In genomic region chr13:56682326-56682725, GRCm38 (mm10) we compare ENCODE assay signal across 8 mouse cellular contexts. TPM values are rescaled to one million over a fixed set of nuclear protein-coding genes. Genes with fewer than 3 reads are reported as not detected.
DNase-seq lines count a peak whose midpoint lies in the region; ATAC-seq lines count a peak whose summit lies in the region.

No protein-coding gene starts in this region.

- no peaks in the 10 kb centered on the region for H3K27me3 ChIP-seq in hindbrain, embryonic 16.5 days (replicated peaks; ENCODE audit: control insufficient read depth, insufficient read depth, low read length)
- peaks cover 4% of the 10 kb centered on the region; the same call in 1 of the 2 replicates for H3K27me3 ChIP-seq in hindbrain, embryonic 10.5 days (ENCODE audit: insufficient read depth, poor library complexity, severe bottlenecking)
- peaks cover 3% of the 10 kb centered on the region; the same call in 1 of the 2 replicates for H3K27me3 ChIP-seq in embryonic facial prominence, embryonic 15.5 days
- H3K27me3 ChIP-seq in hindbrain, embryonic 14.5 days (ENCODE audit: control insufficient read depth, insufficient read depth, low read length) = no peaks in the 10 kb centered on the region

- H3K9ac ChIP-seq in hindbrain, embryonic 16.5 days (ENCODE audit: low read depth, low read length) = no peak overlapping the region
- H3K9ac ChIP-seq in embryonic facial prominence, embryonic 15.5 days = no peak overlapping the region
- no peak overlapping the region for H3K9ac ChIP-seq in hindbrain, embryonic 14.5 days

- peak; percentile 25; the same call in 1 of the 2 replicates for ATAC-seq in hindbrain, embryonic 16.5 days
- peak; percentile 48; the same call in 1 of the 2 replicates for ATAC-seq in embryonic facial prominence, embryonic 15.5 days (ENCODE audit: insufficient number of reproducible peaks, low FRiP score, low TSS enrichment, low read depth)
- no peak; the same call in 1 of the 2 replicates for ATAC-seq in hindbrain, embryonic 14.5 days (ENCODE audit: low FRiP score)

- no peak overlapping the region; the same call in 1 of the 2 replicates for H3K27ac ChIP-seq in hindbrain, embryonic 16.5 days (ENCODE audit: low read depth, low read length)
- H3K27ac ChIP-seq in hindbrain, embryonic 10.5 days = no peak overlapping the region
- peak overlapping the region; percentile 68; the same call in 1 of the 2 replicates for H3K27ac ChIP-seq in embryonic facial prominence, embryonic 15.5 days (replicated peaks)
- no peak overlapping the region for H3K27ac ChIP-seq in hindbrain, embryonic 14.5 days

- no peak overlapping the region for H3K4me2 ChIP-seq in hindbrain, embryonic 16.5 days (ENCODE audit: low read length)
- H3K4me2 ChIP-seq in embryonic facial prominence, embryonic 15.5 days (replicated peaks) = peak overlapping the region; percentile 15; the same call in 1 of the 2 replicates
- H3K4me2 ChIP-seq in hindbrain, embryonic 14.5 days (replicated peaks) = no peak overlapping the region

- H3K4me1 ChIP-seq in hindbrain, embryonic 16.5 days (ENCODE audit: control insufficient read depth, insufficient read depth, low read depth, low read length) = peaks cover 10% of the 10 kb centered on the region
- H3K4me1 ChIP-seq in hindbrain, embryonic 10.5 days (replicated peaks) = peaks cover 35% of the 10 kb centered on the region
- peaks cover 19% of the 10 kb centered on the region for H3K4me1 ChIP-seq in embryonic facial prominence, embryonic 15.5 days
- H3K4me1 ChIP-seq in hindbrain, embryonic 14.5 days (replicated peaks; ENCODE audit: control insufficient read depth, insufficient read depth, low read length) = no peaks in the 10 kb centered on the region; the same call in 1 of the 2 replicates

- no peaks in the 10 kb centered on the region for H3K9me3 ChIP-seq in hindbrain, embryonic 16.5 days (ENCODE audit: control insufficient read depth, low read length)
- H3K9me3 ChIP-seq in hindbrain, embryonic 10.5 days = no peaks in the 10 kb centered on the region
- no peaks in the 10 kb centered on the region for H3K9me3 ChIP-seq in embryonic facial prominence, embryonic 15.5 days (replicated peaks)
- H3K9me3 ChIP-seq in hindbrain, embryonic 14.5 days (ENCODE audit: control insufficient read depth, low read length) = no peaks in the 10 kb centered on the region

- 74% methylated on average over 17 of the region's 17 CpGs for WGBS in hindbrain, embryonic 16.5 days
- 89% methylated on average over 17 of the region's 17 CpGs for WGBS in hindbrain, embryonic 10.5 days
- 62% methylated on average over 17 of the region's 17 CpGs for WGBS in embryonic facial prominence, embryonic 15.5 days
- 88% methylated on average over 17 of the region's 17 CpGs for WGBS in hindbrain, embryonic 14.5 days

- H3K4me3 ChIP-seq in hindbrain, embryonic 16.5 days (ENCODE audit: low read length) = no peak overlapping the region
- no peak overlapping the region for H3K4me3 ChIP-seq in hindbrain, embryonic 10.5 days
- no peak overlapping the region; the same call in 1 of the 2 replicates for H3K4me3 ChIP-seq in embryonic facial prominence, embryonic 15.5 days (replicated peaks)
- H3K4me3 ChIP-seq in hindbrain, embryonic 14.5 days (replicated peaks; ENCODE audit: low read length) = no peak overlapping the region

- H3K36me3 ChIP-seq in hindbrain, embryonic 16.5 days (ENCODE audit: control insufficient read depth, insufficient read depth, low read length) = no peaks in the 10 kb centered on the region
- H3K36me3 ChIP-seq in hindbrain, embryonic 10.5 days = no peaks in the 10 kb centered on the region
- H3K36me3 ChIP-seq in embryonic facial prominence, embryonic 15.5 days = no peaks in the 10 kb centered on the region
- H3K36me3 ChIP-seq in hindbrain, embryonic 14.5 days (replicated peaks; ENCODE audit: control insufficient read depth, insufficient read depth) = no peaks in the 10 kb centered on the region

- DNase-seq in hindbrain, embryonic 10.5 days (ENCODE audit: low spot score) = no peak
- peak; percentile 89 for DNase-seq in MN1 (ENCODE audit: low spot score)
- peak; percentile 31 for DNase-seq in induced T-regulatory cell, adult 2 months (ENCODE audit: low read depth)
- peak; percentile 78 to 91 for DNase-seq in lung, postnatal 4 days
- peak; percentile 46 to 57 for DNase-seq in thymus, postnatal 36 days
- DNase-seq in hindbrain, embryonic 14.5 days (ENCODE audit: low spot score) = no peak

RNA-seq across cellular contexts. Expression of gene Smad5, which starts 20.5 kb away (rescaled TPM):
- polyA plus RNA-seq in hindbrain, embryonic 16.5 days (2015; fragmentation: Nextera tagmentation; extraction: Ambion mirVana) = 17.2 and 21.3 TPM in 2 replicates
- 31.4 and 34.4 TPM in 2 replicates for polyA plus RNA-seq in hindbrain, embryonic 10.5 days (2016; fragmentation: Nextera tagmentation; extraction: Ambion mirVana)
- polyA plus RNA-seq in embryonic facial prominence, embryonic 15.5 days (2015; fragmentation: Nextera tagmentation; extraction: Ambion mirVana) = 31.7 and 32.1 TPM in 2 replicates
- 32.3 and 33.8 TPM in 2 replicates for polyA plus RNA-seq in hindbrain, embryonic 14.5 days (2014; fragmentation: Nextera tagmentation; extraction: Ambion mirVana)

Comparison
In these comparisons a context has a peak if more than half of its experiments do, and no peak if none do; other contexts are left out.
1. DNase-seq: peak in MN1 (single experiment), induced T-regulatory cell, adult 2 months (single experiment), lung, postnatal 4 days (2 of 2) and thymus, postnatal 36 days (2 of 2); none in hindbrain, embryonic 10.5 days (single experiment) and hindbrain, embryonic 14.5 days (single experiment).